Mouse (Mus musculus) hindbrain, embryonic 11.5 days (tissue): ENCODE results near the gene Kansl1l. TPM values are rescaled to one million over a fixed set of nuclear protein-coding genes. Genes with fewer than 3 reads are reported as not detected.

Source experiments
- polyA plus RNA-seq: library from polyadenylated mRNA; unstranded; fragments of >200 nt; fragmentation: Nextera tagmentation; extraction: Ambion mirVana; gene quantifications from 2 replicates; pipeline ENCODE4 v1.2.1, GENCODE M21; 2014

Kansl1l gene
- polyA plus RNA-seq, 1 experiment from 2014 or later: 16.7 TPM

Other genes with a start within 250 kb of the Kansl1l start
- 52.0 and 59.1 TPM in 2 replicates for gene Rpe, start 116.7 kb downstream of the Kansl1l start, polyA plus RNA-seq
- 60.3 and 62.0 TPM in 2 replicates for gene Acadl, start 45.7 kb upstream of the Kansl1l start, polyA plus RNA-seq
- 9.6 and 14.5 TPM in 2 replicates for gene Myl1, start 127.8 kb upstream of the Kansl1l start, polyA plus RNA-seq
- 99.4 and 111 TPM in 2 replicates for gene Lancl1, start 221.3 kb upstream of the Kansl1l start, polyA plus RNA-seq